Mouse (Mus musculus) lung, embryonic 16.5 days (tissue): ENCODE measurements around the gene Tent5c. TPM values are rescaled to one million over a fixed set of nuclear protein-coding genes. Genes with fewer than 3 reads are reported as not detected.

ENCODE experiments used
- ATAC-seq: fragments of 200-750 bp; cut with Nextera tagmentation; 2 replicates; pipeline ENCODE4 v1.8.0; 2017; ENCODE audit warnings: low read depth, mild to moderate bottlenecking, moderate library complexity
- H3K27ac ChIP-seq: fragments of 300-500 bp; sonication (generic); 2 replicates; pipeline ENCODE4 v1.5.1; 2014; ENCODE audit warnings: mild to moderate bottlenecking, control low read depth, low read length
- H3K27me3 ChIP-seq: fragments of 300-500 bp; sonication (generic); 2 replicates; pipeline ENCODE4 v1.6.1; 2014; ENCODE audit warnings: low read depth, low read length, mixed read lengths; ENCODE audit not compliant: control insufficient read depth, insufficient read depth
- H3K36me3 ChIP-seq: fragments of 300-500 bp; sonication (generic); 2 replicates; pipeline ENCODE4 v1.6.1; 2014; ENCODE audit warnings: low read length; ENCODE audit not compliant: control insufficient read depth, insufficient read depth
- H3K4me1 ChIP-seq: fragments of 300-500 bp; sonication (generic); replicated peaks from 2 replicates; pipeline ENCODE4 v1.6.1; 2014; ENCODE audit warnings: low read length, mixed read lengths; ENCODE audit not compliant: control insufficient read depth, insufficient read depth
- H3K4me2 ChIP-seq: fragments of 300-500 bp; sonication (generic); 2 replicates; pipeline ENCODE4 v1.6.1; 2014; ENCODE audit warnings: low read depth, low read length, control low read depth
- H3K4me3 ChIP-seq: fragments of 300-500 bp; sonication (generic); 2 replicates; pipeline ENCODE4 v1.5.1; 2014; ENCODE audit warnings: mild to moderate bottlenecking, low read length, control low read depth
- H3K9ac ChIP-seq: fragments of 300-500 bp; sonication (generic); 2 replicates; pipeline ENCODE4 v1.6.1; 2014; ENCODE audit warnings: low read length, control low read depth
- H3K9me3 ChIP-seq: fragments of 300-500 bp; sonication (generic); 2 replicates; pipeline ENCODE4 v1.6.1; 2016; ENCODE audit warnings: low read length; ENCODE audit not compliant: control insufficient read depth
- WGBS: fragments of 180-500 bp; shearing (Covaris S2); extraction: QIAGEN DNeasy Blood & Tissue Kit; methylation state at CpG from one replicate; pipeline ENCODE4 v1.1.7; 2014; 5-methylcytosine and 5-hydroxymethylcytosine counted together
- polyA plus RNA-seq: library from polyadenylated mRNA; unstranded; fragments of >200 nt; fragmentation: Nextera tagmentation; extraction: Ambion mirVana; gene quantifications from 2 replicates; pipeline ENCODE4 v1.2.1, GENCODE M21; 2015

Gene Tent5c
- polyA plus RNA-seq, 1 experiment from 2014 or later = 13.2 TPM

- no peaks in the 10 kb centered on the region for H3K27me3 ChIP-seq
- H3K9ac ChIP-seq = no peak overlapping the region
- H3K4me1 ChIP-seq = no peaks in the 10 kb centered on the region
- no peak overlapping the region for H3K4me2 ChIP-seq
- H3K36me3 ChIP-seq = no peaks in the 10 kb centered on the region
- ATAC-seq = no peak
- 92% methylated on average over 4 of the region's 4 CpGs for WGBS
- no peak overlapping the region for H3K27ac ChIP-seq
- H3K4me3 ChIP-seq = no peak overlapping the region
- no peaks in the 10 kb centered on the region for H3K9me3 ChIP-seq
Measured at GRCm38 (mm10) chr3:100402656-100403055, 86.5 kb downstream of the Tent5c start.

Other genes with a start within 250 kb of the Tent5c start
- gene Man1a2, start 196.2 kb upstream of the Tent5c start, polyA plus RNA-seq = 44.4 and 48.6 TPM in 2 replicates